Mouse (Mus musculus) cerebellum, postnatal 4 days (tissue): ENCODE results near the gene Slit3.

Experiments
- DNase-seq, 2 experiments: peaks; one replicate each; pipeline ENCODE4 v3.0.0; 2022; ENCODE audit warnings: low spot score in 2 of 2, mixed read lengths in 1 of 2

Slit3 gene

DNA sequence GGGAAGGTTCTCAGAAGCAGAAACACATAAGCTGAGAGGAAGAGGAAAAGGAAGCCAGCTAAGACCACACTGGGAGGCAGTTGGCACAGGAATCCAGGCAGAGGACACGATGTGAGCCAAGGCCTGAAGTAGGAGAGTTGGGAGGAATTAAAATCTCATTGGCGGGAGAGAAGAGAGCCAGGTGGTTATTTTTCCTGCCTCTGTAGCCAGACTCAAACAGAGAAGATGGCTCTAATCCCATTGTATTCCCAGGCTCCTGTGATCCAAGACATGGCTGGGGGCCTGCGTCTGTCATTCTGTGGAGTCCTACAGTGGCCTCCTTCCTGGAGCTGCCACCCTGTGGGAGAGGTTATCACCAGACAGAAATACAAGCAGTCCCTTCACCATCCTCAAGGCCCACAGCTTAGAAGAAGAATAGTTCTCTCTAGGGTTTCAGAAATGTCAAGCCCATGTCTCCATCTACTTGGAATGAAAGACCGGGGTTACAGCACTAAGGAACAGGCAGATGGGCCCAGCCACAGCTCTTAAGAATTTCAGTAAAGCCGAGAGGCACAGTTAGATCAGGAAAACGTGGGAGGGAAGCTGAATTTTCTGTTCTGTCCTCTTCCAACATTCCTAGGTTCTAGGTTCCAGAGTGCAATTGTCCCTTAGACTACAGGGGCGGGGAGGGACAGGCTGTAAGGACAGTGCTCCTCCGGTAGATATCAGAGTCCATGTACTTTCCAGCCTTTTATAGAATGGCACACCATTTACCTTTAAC, 183.4 kb downstream of the Slit3 start:
- peak in 1 of 2 experiments; percentile 38 for DNase-seq

DNA sequence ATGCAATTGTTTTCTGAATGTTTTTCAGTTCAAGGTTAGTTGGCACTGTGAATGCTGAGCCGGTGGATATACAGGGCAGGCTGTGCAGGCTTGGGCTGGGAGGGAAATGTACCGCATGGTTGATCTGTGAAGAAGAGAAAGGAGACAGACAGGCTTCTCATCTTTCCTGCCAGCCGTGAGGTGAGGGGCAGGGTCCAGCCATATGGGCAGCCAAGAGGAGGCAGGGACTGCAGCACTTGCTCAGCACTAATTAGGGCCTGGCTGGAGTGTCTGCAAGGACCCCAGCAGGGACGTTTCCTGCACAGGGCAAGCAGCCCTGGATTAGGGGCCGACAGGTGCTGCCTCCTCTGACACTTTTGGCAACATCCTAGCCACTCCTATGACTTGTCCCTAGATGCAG, 184.1 kb downstream of the Slit3 start:
- peak in 1 of 2 experiments; percentile 61 for DNase-seq

DNA sequence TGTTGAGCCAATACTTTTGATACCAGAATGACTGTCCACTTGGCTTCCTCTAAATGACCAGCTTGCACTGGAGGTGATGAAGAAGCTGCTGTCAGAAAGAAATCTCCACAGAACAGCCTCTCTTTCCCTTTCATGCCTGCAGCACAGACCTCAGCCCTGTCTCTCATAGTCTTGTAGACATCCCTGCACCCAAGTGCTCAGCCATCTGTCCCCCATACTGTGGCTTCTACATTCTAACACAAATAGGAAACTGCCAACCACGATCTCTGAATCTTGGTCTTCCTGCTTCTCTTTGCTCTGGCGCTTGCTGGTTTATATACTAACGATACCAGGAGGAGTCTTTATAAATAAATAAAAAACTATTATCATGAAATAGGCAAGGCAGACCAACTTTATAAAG, 184.9 kb downstream of the Slit3 start:
- no peak for DNase-seq

DNA sequence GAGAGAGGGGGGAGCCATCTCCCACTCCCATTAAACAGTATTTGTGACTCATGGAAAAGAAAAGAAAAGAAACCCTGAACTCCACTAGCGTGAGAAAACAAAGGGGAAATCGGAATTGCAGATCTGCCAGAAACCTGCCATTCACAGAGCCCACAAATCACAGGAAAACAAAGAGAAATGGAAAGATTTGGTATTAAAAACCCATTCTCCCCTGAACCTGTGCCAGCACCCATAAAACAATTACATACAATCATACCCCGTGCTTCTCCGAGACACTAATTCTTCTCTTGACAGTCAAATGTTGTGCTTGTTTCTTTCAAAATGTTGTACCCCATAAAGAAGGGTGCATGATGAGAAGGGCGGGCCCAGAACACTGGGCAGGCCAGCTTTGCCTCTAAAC, 185.9 kb downstream of the Slit3 start:
- DNase-seq, result no peak

DNA sequence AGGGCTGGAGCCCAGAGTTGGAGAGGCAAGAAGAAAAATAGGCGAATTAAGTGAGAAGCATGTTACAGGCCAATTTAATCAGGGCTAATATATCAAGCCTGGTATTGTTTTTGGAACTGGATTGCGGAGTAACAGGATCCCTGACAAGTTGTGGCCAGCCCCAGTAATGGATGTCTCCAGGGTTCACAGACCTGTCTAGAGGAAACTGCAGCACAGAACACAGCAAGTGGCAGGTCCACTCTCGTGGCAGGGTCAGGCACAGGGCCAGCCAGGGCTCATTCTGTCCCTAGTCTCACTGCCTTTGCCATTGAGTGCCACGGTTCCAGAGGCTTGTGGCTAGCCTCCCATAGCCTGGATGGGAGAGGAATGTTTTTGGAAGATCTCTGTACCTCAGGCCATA, 187.0 kb downstream of the Slit3 start:
- no peak for DNase-seq

DNA sequence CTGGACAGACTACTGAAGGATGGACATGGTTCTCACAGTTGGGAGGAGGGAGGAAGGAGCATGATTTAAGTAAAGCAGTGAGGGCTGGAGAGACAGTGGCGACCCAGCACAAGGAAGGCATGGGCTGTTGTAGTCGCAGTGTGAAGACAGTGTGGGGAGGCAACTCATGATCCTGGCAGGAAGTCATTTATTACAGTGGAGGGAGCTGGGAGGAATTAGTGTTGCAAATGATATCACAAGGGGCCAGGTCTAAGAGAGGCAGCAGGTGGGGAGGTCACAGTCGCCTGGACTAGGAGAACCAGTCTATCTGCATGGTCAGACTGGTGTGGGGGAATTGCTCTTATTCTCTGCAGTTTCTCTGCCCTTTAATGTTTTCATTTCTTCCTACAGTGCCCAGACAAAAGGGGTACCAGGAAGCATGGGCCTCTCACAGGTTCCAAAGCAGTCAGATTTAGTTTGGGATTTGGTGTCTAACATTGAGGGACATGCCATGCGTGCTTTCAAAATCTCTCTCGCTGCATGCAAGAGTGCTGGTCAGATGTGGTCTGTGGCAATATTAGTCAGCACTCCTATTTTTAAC, 194.5 kb downstream of the Slit3 start:
- no peak for DNase-seq

DNA sequence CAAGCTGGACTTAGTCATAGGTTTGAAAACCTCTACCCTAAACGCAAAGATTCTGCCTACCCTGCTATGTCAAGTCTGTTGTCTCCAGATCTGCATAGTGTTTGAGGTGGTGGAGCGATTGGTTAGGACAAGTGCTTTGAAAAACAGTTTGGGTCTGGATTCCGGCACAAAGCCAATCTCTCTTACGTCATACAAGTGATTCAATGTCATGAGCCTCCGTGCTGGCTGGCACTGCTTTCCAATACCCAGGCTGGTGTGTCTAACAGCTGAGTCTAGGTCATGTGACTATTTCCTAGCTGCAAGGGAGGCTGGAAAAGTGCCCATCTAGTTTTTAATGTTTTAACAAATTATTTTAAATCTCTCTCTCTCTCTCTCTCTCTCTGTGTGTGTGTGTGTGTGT, 196.2 kb downstream of the Slit3 start:
- DNase-seq, result no peak

DNA sequence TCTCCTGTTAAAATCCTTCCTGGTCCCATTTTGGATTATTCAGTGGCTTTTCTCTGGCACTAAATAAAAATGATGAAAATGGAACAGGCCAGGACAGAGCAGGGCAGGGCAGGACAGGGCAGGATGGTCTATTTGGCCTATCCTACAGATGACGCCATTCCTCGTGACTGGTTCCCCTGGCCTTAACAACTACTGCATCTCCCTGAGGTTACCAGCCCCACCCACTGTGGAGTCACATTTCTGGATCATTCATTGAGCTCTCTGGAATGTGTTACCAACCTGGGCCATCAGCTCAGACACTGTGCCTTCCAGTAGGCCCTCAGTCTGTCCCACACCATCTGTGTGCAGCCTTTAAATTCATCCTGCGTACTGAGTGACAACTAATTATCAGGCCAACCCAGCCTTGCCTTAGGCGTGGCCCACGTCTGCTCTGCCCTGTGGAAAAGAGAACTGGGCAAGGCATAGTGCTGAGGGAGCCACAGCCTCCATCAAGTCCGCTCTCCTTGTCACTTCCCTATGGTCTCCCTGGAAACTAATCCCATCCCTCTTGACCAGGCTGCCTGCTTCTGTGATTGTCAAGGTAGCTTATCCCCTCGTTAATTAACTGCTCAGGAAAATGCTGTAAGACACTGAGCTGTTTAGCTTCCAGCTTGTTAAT, 196.9 kb downstream of the Slit3 start:
- no peak for DNase-seq

DNA sequence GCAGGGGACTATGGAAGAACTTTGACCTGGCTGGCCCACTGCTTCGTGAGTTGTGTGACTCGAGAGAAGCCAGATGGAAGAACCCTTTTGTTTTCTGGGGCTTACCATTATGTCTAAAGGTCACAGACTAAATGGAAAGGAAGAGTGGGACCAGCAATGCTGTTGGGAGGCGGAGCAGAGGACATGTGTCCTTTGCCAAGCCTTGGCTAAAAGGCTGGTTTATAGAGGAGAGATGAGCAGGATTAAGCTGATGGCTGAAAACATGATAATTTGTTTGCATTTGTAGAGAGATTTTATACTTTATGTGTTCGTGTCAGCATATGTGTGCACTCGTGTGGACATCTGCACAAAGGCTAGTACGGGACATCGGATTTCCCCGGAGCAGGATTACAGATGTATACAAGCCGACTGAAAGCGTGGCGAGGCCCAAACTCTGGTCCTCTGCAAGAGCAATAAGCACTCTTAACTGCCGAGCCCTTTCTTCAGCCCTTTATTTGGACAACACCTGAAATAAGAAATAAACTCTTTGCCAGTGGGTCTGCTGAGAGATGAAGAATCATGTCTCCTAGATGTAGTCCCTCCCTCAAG, 197.5 kb downstream of the Slit3 start:
- no peak for DNase-seq

DNA sequence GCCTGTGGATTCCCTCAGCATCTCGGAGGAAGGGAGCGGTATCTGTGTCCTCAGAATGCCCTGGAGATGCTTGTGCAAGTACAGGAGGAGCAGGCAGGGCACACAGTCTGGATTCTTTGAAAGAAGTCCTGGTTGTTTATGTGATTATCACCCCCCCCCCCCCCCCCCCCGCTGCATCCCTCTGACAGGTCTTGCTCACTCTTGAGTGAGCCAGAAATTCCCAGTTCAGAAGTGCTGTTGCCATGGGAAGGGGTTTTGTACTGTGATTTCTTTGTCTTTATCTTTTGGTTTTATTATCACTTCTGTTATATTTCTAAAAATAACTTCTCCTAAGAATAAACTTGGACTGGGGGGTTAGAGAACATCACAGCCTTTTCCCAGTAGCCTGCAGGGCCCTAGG, 199.5 kb downstream of the Slit3 start:
- no peak for DNase-seq

DNA sequence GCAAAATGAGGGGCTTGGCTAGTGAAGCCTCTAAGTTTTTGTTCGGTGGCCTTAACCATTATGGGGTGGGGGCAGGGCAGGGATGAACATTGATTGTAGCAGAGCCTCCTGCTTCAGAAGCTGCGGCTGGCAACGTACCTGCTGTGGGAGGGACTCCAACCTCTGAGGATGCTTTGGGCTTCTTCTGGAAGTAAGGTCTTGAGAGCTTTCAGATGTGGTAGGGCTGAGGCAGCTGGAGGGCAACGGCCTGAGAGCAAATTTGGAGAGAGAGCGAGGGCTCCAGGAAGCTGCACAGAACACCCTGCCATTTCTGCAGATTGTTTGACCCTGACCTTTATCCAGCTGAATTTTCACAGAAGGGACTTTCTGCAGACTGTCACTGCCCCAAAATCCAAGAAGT, 203.4 kb downstream of the Slit3 start:
- no peak for DNase-seq

DNA sequence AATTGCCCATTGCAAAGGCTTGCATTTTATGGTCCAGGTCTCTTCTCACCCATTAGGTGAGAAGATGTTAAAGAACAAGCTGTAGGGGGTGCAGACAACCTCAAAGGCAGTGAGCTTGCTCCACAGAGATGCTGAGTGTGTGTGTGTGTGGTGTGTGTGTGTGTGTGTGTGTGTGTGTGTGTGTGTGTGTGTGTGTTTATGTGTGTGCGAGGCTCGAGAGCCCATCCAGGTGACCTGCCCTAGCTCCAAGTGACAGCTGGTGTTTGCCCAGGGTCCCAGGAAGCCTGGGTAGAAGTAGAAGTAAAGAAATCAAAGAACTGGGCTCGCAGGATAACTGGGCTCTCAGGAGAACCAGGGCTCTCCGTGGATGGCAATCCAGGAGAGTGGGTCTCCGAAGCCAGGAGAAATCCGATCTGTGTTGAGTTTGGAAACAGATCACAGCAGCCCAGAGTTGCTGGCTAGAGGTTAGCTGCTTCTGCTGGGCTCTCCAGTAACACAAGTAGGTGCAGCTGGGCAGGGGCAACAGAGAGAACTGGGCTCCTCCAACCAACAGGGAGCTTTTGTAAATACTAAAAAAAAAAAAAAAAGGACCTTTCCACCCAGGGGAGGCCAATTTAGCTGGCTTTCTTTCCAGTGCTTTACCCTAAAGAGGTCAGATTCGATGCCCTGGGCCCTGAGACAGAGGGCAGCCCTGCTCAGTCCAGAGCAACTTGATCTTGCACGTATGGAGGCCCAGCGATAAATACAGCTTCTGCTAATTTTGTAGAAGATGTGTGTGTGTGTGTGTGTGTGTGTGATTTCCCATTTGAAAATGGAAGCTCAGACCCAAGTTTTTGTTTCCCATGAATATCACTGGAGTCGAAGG, 204.3 kb downstream of the Slit3 start:
- no peak for DNase-seq

DNA sequence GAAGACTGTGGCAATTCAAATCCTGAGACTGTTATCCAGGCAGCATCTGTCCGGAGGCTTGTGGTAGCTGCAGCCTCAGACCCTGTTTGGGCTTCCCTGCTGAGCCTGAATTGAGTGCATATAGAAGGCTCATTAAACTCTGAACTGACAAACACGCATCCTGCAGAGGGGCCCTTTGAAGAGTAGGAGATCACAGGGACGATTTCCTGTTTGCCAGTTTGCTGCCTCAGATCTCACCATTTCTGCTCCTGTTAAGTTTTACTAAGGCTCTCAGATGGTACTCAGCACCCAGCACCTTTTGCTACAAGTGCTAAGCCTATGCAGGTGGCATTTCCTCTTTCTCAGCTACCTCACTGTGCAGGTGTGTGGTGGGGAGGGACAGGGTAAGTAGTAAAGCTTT, 205.3 kb downstream of the Slit3 start:
- DNase-seq, result no peak

DNA sequence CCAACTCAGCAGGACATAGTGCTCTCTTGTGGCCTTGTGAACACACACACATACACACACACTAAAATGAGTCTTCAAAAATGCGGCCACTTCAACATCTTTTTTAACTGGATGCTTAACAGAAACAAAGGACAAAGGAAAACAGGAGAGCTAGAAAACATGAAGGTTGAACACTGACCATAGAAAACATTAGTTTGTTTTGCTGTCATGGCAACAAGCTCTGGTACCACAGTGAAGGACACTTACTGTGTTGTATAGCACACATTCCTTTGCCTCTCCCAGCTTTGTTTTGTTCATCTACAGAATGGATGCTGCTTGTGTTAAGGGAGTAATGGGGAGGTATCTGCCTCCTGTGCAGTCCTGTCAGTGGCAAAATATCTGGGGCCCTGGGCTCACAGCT, 206.9 kb downstream of the Slit3 start:
- DNase-seq, result no peak

DNA sequence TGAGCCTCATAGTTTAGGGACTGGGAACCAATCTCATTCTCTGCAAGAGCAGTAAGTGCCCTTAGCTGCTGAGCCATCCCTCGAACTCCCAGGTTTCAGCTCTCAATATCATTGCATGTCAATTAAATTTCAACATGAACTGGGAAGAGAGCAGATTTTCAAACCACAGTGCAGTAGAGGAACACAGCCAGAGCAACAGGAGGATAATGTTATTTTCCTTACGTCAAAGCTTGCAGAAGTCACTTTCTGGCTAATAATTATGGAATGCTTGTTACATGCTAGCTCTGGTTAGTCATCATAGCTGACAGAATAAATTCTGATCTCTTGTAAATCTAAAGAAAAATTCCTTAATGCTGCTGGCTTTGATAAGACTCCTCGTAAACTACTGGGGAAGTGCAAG, 210.5 kb downstream of the Slit3 start:
- no peak for DNase-seq

DNA sequence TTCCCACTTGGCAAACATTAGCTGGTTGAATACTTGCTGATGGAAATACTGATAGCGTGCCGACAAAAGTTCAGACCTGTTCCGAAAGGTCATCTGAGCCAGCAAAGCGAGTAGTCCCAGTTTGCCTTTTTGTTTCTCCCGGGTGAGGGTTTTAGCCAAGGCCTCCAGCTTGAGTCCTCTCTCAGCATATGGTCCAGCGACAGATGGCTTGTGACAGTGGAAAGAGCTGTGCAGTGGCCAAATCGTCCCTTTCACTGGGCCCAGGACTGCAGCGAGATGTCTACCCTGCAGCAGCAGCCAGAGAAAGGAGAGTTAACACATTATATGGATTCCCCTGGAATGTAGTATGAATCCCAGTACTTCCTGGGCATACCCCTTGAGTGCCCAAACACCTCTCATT, 215.5 kb downstream of the Slit3 start:
- DNase-seq, result peak in 1 of 2 experiments; percentile 49

DNA sequence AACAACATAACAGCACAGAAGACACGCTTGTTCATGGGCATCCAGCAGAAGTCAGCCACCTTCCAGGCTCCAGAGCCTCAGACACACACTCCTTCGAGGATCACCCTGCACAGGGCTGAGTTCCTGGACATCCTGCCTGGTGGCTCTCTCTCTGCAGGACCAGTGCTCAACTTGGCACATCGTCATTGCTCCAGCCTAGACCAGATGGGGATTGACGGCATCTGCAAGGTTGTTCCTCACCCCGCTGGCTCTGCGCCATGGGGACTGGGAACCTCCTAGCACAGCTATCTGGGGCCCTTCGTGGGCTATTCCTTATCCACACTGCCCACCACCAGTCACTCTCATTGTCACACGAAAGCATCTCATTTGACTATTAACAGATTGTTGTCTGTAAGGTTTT, 216.5 kb downstream of the Slit3 start:
- DNase-seq, result peak; percentile 23 to 72

DNA sequence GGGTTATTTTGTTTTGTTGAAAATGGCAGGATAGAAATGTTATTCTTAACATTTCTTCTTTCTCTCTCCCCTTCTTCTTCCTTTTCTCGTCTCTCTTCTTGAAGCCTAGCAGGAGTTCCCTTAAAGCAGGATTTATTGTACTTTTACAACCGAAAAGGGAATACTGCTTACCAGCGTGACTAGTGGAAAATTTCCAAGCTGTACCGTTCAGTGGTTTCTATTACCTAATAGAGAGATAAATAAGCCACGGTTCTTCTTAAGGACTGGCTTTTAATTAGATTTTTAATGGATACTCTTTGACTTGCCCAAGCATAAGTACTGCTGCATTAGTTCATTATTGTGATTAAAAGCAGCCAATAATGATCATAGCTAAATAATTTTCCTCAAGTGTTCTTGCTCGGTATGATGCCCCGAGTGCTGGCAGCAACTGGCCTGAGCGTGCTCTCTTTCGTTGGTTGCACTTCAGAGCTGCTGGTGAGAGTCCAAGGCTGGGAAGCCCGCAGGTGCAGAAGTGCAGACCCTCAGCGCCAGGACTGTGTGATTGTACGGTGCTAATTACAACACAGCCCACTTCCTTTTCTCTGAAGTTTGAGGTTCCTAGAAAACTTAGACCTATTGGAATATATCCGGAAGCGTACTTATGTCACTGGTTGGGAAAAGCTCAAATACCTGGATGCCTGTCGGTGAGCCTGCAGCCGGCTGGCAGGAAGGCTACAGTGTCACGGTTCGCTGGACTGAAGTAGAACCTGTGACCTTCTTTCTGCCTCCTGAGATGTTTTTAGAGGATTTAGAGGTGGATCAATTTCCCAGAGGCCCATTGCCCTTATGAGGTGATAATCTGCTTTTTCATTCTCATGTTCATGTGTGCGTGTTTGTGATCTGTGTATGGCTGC, 217.1 kb downstream of the Slit3 start:
- peak in 1 of 2 experiments; percentile 22 for DNase-seq

DNA sequence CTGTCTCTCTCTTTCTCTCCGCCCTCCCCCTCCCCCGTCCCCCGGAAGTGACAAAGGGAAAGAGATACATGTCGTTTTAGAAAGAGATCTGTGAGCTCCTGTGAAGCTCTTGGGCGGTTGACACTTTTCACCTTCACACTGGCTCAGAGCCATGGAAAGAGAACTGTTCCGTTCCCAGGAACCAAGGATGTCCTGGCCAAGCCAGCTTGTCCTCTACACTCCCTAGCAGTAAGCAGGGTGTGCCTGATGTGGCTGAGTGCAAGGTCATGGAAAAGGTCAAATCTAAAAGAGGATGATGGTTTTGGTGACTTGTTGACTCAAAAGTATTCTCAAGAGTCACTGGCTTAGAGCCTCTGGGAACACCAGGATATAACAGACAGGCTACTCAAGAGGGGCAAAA, 219.7 kb downstream of the Slit3 start:
- no peak for DNase-seq

DNA sequence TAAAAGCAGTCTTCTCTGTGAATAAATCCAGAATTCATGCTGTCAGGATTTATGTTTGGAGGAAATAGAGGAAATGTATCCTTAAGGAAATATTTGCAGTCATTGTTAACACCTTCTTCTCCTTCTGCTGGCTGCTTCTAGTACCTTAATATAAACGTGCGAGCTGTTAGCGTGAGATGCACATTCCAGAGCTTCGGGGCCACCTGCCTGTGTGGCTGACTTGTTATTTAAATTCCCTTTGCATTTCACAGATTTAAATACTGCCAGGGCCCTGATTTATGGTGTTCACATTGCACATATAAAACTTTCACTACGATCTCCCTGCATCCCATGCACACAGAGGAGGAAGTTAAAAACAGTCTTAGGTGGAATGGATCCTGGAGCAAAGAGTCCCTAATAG, 221.5 kb downstream of the Slit3 start:
- DNase-seq, result no peak
